Mouse (Mus musculus) heart, embryonic 16.5 days (tissue): ENCODE results near the gene Fam71e1. TPM values are rescaled to one million over a fixed set of nuclear protein-coding genes. Genes with fewer than 3 reads are reported as not detected.

Experiments used
- ATAC-seq: fragments of 200-750 bp; cut with Nextera tagmentation; replicated peaks from 2 replicates; pipeline ENCODE4 v1.8.0; 2017; ENCODE audit warnings: moderate number of reproducible peaks; ENCODE audit not compliant: insufficient read depth, low FRiP score; ENCODE audit errors: extremely low read depth
- H3K27ac ChIP-seq: fragments of 300-500 bp; sonication (generic); 2 replicates; pipeline ENCODE4 v1.5.1; 2014; ENCODE audit warnings: mild to moderate bottlenecking, low read length, control low read depth, moderate library complexity
- H3K27me3 ChIP-seq: fragments of 300-500 bp; sonication (generic); 2 replicates; pipeline ENCODE4 v1.6.1; 2014; ENCODE audit warnings: low read length, mixed read lengths; ENCODE audit not compliant: control insufficient read depth, insufficient read depth
- H3K36me3 ChIP-seq: fragments of 300-500 bp; sonication (generic); 2 replicates; pipeline ENCODE4 v1.6.1; 2014; ENCODE audit not compliant: control insufficient read depth, insufficient read depth
- H3K4me1 ChIP-seq: fragments of 300-500 bp; sonication (generic); 2 replicates; pipeline ENCODE4 v1.6.1; 2014; ENCODE audit warnings: low read length, mixed read lengths; ENCODE audit not compliant: control insufficient read depth, insufficient read depth
- H3K4me2 ChIP-seq: fragments of 300-500 bp; sonication (generic); 2 replicates; pipeline ENCODE4 v1.6.1; 2014; ENCODE audit warnings: low read depth, mild to moderate bottlenecking, control low read depth, low read length
- H3K4me3 ChIP-seq: fragments of 300-500 bp; sonication (generic); 2 replicates; pipeline ENCODE4 v1.5.1; 2014; ENCODE audit warnings: mild to moderate bottlenecking, control low read depth, low read length
- H3K9ac ChIP-seq: fragments of 300-500 bp; sonication (generic); 2 replicates; pipeline ENCODE4 v1.6.1; 2014; ENCODE audit warnings: low read length, control low read depth
- H3K9me3 ChIP-seq: fragments of 300-500 bp; sonication (generic); replicated peaks from 2 replicates; pipeline ENCODE4 v1.6.1; 2016; ENCODE audit warnings: low read length; ENCODE audit not compliant: control insufficient read depth
- WGBS: fragments of 180-500 bp; shearing (Covaris S2); extraction: QIAGEN DNeasy Blood & Tissue Kit; methylation state at CpG from one replicate; pipeline ENCODE4 v1.1.7; 2014; 5-methylcytosine and 5-hydroxymethylcytosine counted together
- polyA plus RNA-seq: library from polyadenylated mRNA; unstranded; fragments of >200 nt; fragmentation: Nextera tagmentation; extraction: Ambion mirVana; gene quantifications from 2 replicates; pipeline ENCODE4 v1.2.1, GENCODE M21; 2015

The Fam71e1 gene
- polyA plus RNA-seq, 1 experiment from 2014 or later = 6.8 TPM

DNA sequence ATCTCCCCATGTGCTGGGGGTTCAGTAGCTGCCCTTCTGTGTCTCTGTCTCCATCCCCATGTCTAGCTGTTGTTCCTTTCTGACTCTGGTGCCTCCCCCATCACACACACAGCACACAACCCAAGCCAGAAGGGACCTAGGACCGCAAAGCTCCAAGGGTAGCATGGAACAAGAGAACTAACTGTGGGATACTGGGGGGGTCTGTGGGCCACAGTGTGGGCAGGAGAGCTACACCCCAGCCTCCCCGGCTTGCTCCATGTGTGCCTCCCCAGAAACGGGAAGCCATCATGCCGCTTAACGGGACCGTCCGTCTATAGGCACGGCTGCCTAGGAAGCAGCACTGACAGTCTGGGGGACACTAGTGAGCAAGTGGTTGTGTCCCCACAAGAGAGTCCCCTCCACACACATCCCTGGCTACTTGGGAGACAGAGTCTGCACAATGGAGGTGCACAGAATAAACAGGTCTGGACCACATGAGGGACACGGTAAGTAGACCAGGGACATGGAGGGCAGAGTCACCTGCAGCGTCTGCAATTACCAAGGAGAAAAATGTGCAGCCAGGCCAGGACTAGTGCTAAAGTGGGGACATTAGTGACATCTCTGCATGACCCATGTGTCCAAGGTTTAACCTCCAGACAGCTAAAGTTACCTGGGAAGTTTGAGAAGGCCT, 32.7 kb upstream of the Fam71e1 start:
- WGBS = 79% methylated on average over 10 of the region's 10 CpGs

GRCm38 (mm10) chr7:44464511-44464910, 31.9 kb upstream of the Fam71e1 start:
- peaks cover 12% of the 10 kb centered on the region for H3K4me1 ChIP-seq
- ATAC-seq = no peak
- 25% methylated on average over 4 of the region's 4 CpGs for WGBS
- no peak overlapping the region for H3K27ac ChIP-seq
- no peak overlapping the region for H3K4me3 ChIP-seq
- H3K36me3 ChIP-seq = 0 out of 2 replicates have a peak, but pooled peaks cover 4% of the 10 kb centered on the region
- peaks cover 27% of the 10 kb centered on the region for H3K27me3 ChIP-seq
- H3K9ac ChIP-seq = no peak overlapping the region
- no peaks in the 10 kb centered on the region for H3K9me3 ChIP-seq
- H3K4me2 ChIP-seq = no peak overlapping the region

More for the DNA sequence above, 32.7 kb upstream of the Fam71e1 start:
- H3K36me3 ChIP-seq = 0 out of 2 replicates have a peak, but pooled peaks cover 4% of the 10 kb centered on the region
- H3K4me3 ChIP-seq = no peak overlapping the region
- H3K27ac ChIP-seq = no peak overlapping the region
- H3K4me1 ChIP-seq = peaks cover 3% of the 10 kb centered on the region
- H3K9ac ChIP-seq = no peak overlapping the region
- H3K27me3 ChIP-seq = peaks cover 27% of the 10 kb centered on the region
- H3K4me2 ChIP-seq = no peak overlapping the region
- ATAC-seq = no peak
- H3K9me3 ChIP-seq = no peaks in the 10 kb centered on the region

DNA sequence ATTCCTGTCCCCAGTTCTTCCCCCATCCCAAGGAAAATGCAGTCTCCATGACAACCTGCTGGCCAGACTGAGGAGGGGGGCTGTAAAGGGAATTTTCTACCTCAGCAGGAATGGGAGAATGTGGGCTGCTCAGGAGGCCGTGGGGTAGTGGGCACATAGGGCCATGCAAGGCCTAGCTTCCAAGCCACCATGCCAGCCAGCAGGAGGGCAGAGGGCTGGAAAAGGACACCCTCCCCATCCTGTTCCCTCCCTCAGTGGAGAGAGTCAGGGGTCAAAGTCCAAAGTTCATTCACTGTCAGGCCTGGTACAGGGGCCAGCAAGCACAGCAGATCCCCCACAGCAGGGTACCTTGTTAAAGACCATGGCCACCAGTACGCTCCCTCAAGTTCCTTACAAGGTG, 31.3 kb upstream of the Fam71e1 start, which contains the start of gene Aspdh:
Gene Aspdh (plus strand): TSS at position 281 of the 400 bp plus-strand sequence.
- H3K9me3 ChIP-seq = no peaks in the 10 kb centered on the region
- no peak within 1 kb of the TSS for H3K4me2 ChIP-seq
- no peak within 1 kb of the TSS for H3K4me3 ChIP-seq
- WGBS = 79% methylated on average over 2 of the region's 2 CpGs
- H3K27me3 ChIP-seq = peaks cover 27% of the 10 kb centered on the region
- no peak for ATAC-seq
- 0 out of 2 replicates have a peak within 1 kb of the TSS, but pooled peaks have one; percentile 46 for H3K9ac ChIP-seq
- peaks cover 18% of the 10 kb centered on the region for H3K4me1 ChIP-seq
- no peak within 1 kb of the TSS for H3K27ac ChIP-seq
- 0 out of 2 replicates have a peak, but pooled peaks cover 4% of the 10 kb centered on the region for H3K36me3 ChIP-seq

DNA sequence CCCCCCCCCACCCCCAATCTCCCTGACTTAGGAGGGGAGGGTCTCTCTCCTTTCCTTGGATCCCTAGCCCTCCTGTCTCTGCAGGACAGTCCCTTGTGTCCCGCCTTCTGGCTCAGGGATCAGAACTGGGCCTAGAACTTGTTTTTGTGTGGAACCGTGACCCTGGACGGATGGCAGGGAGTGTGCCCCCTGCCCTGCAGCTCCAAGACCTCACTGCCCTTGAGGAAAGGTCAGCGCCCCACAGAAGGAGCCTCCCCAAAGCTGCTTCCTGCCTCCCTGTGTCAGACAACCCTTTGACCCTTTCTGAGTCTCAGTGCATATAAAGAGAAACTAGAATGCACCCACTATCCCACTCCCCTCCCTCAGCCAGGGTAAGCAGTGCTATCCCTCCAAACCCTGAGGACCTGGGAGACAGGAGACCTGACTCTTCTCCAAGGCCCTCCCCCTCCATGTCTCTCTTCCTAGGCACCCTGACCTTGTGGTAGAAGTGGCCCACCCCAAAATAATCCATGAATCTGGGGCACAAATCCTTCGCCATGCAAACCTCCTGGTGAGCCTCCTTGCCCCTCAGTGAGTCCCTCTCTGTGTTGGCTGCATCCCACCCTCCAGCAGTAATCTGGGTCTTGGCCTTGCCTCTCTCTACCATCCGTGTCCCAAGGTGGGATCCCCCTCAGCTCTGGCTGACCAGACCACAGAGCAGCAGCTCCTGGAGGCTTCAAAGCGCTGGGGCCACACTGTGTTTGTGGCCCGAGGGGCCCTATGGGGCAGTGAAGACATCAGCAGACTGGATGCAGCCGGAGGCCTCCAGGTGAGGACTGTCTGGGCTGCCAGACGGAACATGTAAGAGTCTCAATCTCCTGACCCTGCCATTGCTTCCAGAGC, 30.1 kb upstream of the Fam71e1 start:
- no peak overlapping the region for H3K4me3 ChIP-seq
- H3K4me1 ChIP-seq = peaks cover 29% of the 10 kb centered on the region
- 80% methylated on average over 10 of the region's 10 CpGs for WGBS
- no peak for ATAC-seq
- H3K9me3 ChIP-seq = no peaks in the 10 kb centered on the region
- peaks cover 19% of the 10 kb centered on the region for H3K27me3 ChIP-seq
- 0 out of 2 replicates have a peak overlapping the region, but pooled peaks have one; percentile 46 for H3K9ac ChIP-seq
- H3K4me2 ChIP-seq = no peak overlapping the region
- no peak overlapping the region for H3K27ac ChIP-seq
- H3K36me3 ChIP-seq = 0 out of 2 replicates have a peak, but pooled peaks cover 4% of the 10 kb centered on the region

- no peak overlapping the region; the same call in 1 of the 2 replicates for H3K27ac ChIP-seq
- peaks cover 35% of the 10 kb centered on the region for H3K4me1 ChIP-seq
- no peaks in the 10 kb centered on the region for H3K9me3 ChIP-seq
- 82% methylated on average over 16 of the region's 16 CpGs for whole genome bisulfite sequencing
- no peak overlapping the region for H3K4me2 ChIP-seq
- ATAC-seq = no peak
- no peak overlapping the region for H3K4me3 ChIP-seq
- peaks cover 13% of the 10 kb centered on the region for H3K27me3 ChIP-seq
- H3K36me3 ChIP-seq = no peaks in the 10 kb centered on the region
- no peak overlapping the region for H3K9ac ChIP-seq
Measured at GRCm38 (mm10) chr7:44466888-44467311, 29.5 kb upstream of the Fam71e1 start.

GRCm38 (mm10) chr7:44467811-44468411, 28.5 kb upstream of the Fam71e1 start, which contains the start of gene Josd2:
Josd2 (plus strand) TSS chr7:44467980.
- peak; percentile 85 for ATAC-seq
- Histone ChIP-seq H3K4me1 (peaks cover 45% of the 10 kb centered on the region), H3K9me3 (no peaks in the 10 kb centered on the region), H3K36me3 (no peaks in the 10 kb centered on the region), H3K9ac (peak within 1 kb of the TSS; percentile 85), H3K27me3 (peaks cover 7% of the 10 kb centered on the region; the same call in 1 of the 2 replicates), H3K4me2 (peak within 1 kb of the TSS; percentile 91), H3K4me3 (peak within 1 kb of the TSS; percentile 77), H3K27ac (peak within 1 kb of the TSS; percentile 99)
- under 1% methylated on average over 42 of the region's 42 CpGs for WGBS

- no peak for ATAC-seq
- Histone ChIP-seq H3K9ac (peak overlapping the region; percentile 85), H3K4me2 (peak overlapping the region; percentile 91), H3K9me3 (no peaks in the 10 kb centered on the region), H3K27me3 (peaks cover 4% of the 10 kb centered on the region; the same call in 1 of the 2 replicates), H3K4me1 (peaks cover 46% of the 10 kb centered on the region), H3K36me3 (no peaks in the 10 kb centered on the region), H3K27ac (peak overlapping the region; percentile 99), H3K4me3 (peak overlapping the region; percentile 77)
- WGBS = 34% methylated on average over 15 of the region's 15 CpGs
Measured at GRCm38 (mm10) chr7:44468644-44469285, 27.6 kb upstream of the Fam71e1 start.
